Comparison of ENCODE assay signal across 20 mouse cellular contexts in the genomic region with DNA sequence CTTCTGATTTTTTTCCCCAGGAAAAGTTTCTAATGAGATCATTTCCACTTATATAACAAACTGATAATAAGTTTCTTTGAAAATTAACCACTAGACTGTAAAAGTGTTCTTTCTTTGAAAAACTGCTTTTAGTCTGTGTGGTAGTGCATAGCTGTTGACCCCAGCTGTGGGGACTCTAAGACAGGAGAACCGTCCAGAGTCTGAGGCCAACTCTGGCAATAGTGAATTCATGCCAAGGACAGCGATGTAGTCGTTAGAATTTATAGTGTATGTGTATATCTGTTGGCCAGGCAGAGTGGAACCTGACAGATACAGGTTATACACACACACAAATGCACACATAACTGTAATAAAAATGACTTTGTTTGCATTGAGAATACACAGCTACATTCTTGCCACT. TPM values are rescaled to one million over a fixed set of nuclear protein-coding genes. Genes with fewer than 3 reads are reported as not detected.
DNase-seq lines count a peak whose midpoint lies in the region; ATAC-seq and TF ChIP-seq lines count a peak whose summit lies in the region.
"Had no signal": no experiment of that assay in that cellular context is flagged by ENCODE, and none has a peak within 500 bp of the region (broad histone marks: within the 10 kb centered on the region; RNA-seq: fewer than 3 reads in every experiment).

No protein-coding gene starts in this region.

- TF ChIP-seq CTCF in kidney, adult 2 months (conservative IDR thresholded peaks at IDR 0.05; ENCODE audit: insufficient read depth, insufficient read length, low read depth, low read length) = no peak
- no peak for TF ChIP-seq CTCF in embryonic fibroblast, embryonic 13.5 days (IDR thresholded peaks at IDR 0.05; ENCODE audit: borderline replicate concordance, insufficient read depth, low read length)

- intact Hi-C loops in heart, postnatal 10 days (cut with DNase I) = loop anchor here (5.0 kb wide), 1 partner anchor 49 kb away; no protein-coding TSS in a partner anchor

- no peaks in the 10 kb centered on the region for H3K27me3 ChIP-seq in heart, embryonic 11.5 days (ENCODE audit: control insufficient read depth, insufficient read depth, low read length)
- no peaks in the 10 kb centered on the region for H3K27me3 ChIP-seq in kidney, adult 2 months (replicated peaks; ENCODE audit: control insufficient read depth, insufficient read depth, low read length)
- no peaks in the 10 kb centered on the region for H3K27me3 ChIP-seq in liver, embryonic 15.5 days
- H3K27me3 ChIP-seq in liver, embryonic 11.5 days (replicated peaks; ENCODE audit: control insufficient read depth, insufficient read depth, low read length) = no peaks in the 10 kb centered on the region
- H3K27me3 ChIP-seq: embryonic facial prominence, embryonic 12.5 days; hindbrain, embryonic 15.5 days; megakaryocyte, embryonic 14.5 days had no signal

- no peak for TF ChIP-seq POLR2A in kidney, adult 2 months (IDR thresholded peaks at IDR 0.05; ENCODE audit: low read depth, low read length)
- no peak for TF ChIP-seq POLR2A in embryonic fibroblast, embryonic 13.5 days (IDR thresholded peaks at IDR 0.05; ENCODE audit: low read depth, low read length)

- no peak for DNase-seq in heart, postnatal 10 days
- DNase-seq in kidney, adult 2 months = no peak
- no peak for DNase-seq in kidney, postnatal 10 days
- no peak for DNase-seq in liver, embryonic 11.5 days (ENCODE audit: low spot score)
- DNase-seq: adrenal gland, postnatal 14 days; cerebellum, postnatal 10 days; gastrocnemius, postnatal 36 days; heart, postnatal 14 days; lung, postnatal 10 days; midbrain, embryonic 14.5 days; thymus, postnatal 36 days had no signal

- 0 out of 2 replicates have a peak overlapping the region, but pooled peaks have one; percentile 46 for H3K27ac ChIP-seq in heart, embryonic 11.5 days (ENCODE audit: low read depth, low read length)
- H3K27ac ChIP-seq in kidney, adult 2 months (ENCODE audit: insufficient read depth, low read depth, low read length) = peak overlapping the region; percentile 67
- H3K27ac ChIP-seq in liver, embryonic 15.5 days (replicated peaks) = peak overlapping the region; percentile 51
- H3K27ac ChIP-seq in liver, embryonic 11.5 days (ENCODE audit: low read depth, low read length) = no peak overlapping the region
- H3K27ac ChIP-seq in embryonic fibroblast, embryonic 13.5 days (ENCODE audit: insufficient read depth, low read length) = peak overlapping the region; percentile 66; the same call in 1 of the 2 replicates

- no peak overlapping the region for H3K4me2 ChIP-seq in heart, embryonic 11.5 days
- H3K4me2 ChIP-seq in liver, embryonic 15.5 days = no peak overlapping the region
- H3K4me2 ChIP-seq in liver, embryonic 11.5 days = no peak overlapping the region
- H3K4me2 ChIP-seq: embryonic facial prominence, embryonic 12.5 days; hindbrain, embryonic 15.5 days had no signal

- H3K9ac ChIP-seq in heart, embryonic 11.5 days (ENCODE audit: low read depth, low read length) = no peak overlapping the region
- H3K9ac ChIP-seq in liver, embryonic 15.5 days = no peak overlapping the region
- no peak overlapping the region for H3K9ac ChIP-seq in liver, embryonic 11.5 days (ENCODE audit: low read depth, low read length)
- H3K9ac ChIP-seq: embryonic facial prominence, embryonic 12.5 days; hindbrain, embryonic 15.5 days had no signal

- no peaks in the 10 kb centered on the region for H3K9me3 ChIP-seq in heart, embryonic 11.5 days (replicated peaks; ENCODE audit: control insufficient read depth, low read length)
- H3K9me3 ChIP-seq in liver, embryonic 15.5 days (replicated peaks) = no peaks in the 10 kb centered on the region
- no peaks in the 10 kb centered on the region for H3K9me3 ChIP-seq in liver, embryonic 11.5 days (ENCODE audit: control insufficient read depth, low read length)
- H3K9me3 ChIP-seq: embryonic facial prominence, embryonic 12.5 days; G1E; hindbrain, embryonic 15.5 days had no signal

- peaks cover 17% of the 10 kb centered on the region for H3K4me1 ChIP-seq in heart, embryonic 11.5 days (ENCODE audit: control insufficient read depth, insufficient read depth, low read length)
- peaks cover 20% of the 10 kb centered on the region for H3K4me1 ChIP-seq in kidney, adult 2 months (ENCODE audit: control insufficient read depth, insufficient read depth, low read length)
- peaks cover 2% of the 10 kb centered on the region; the same call in 1 of the 2 replicates for H3K4me1 ChIP-seq in liver, embryonic 15.5 days (replicated peaks)
- H3K4me1 ChIP-seq in liver, embryonic 11.5 days (replicated peaks; ENCODE audit: control insufficient read depth, insufficient read depth, low read length) = peaks cover 7% of the 10 kb centered on the region
- H3K4me1 ChIP-seq in embryonic fibroblast, embryonic 13.5 days (ENCODE audit: control insufficient read depth, insufficient read depth, low read length) = peaks cover 18% of the 10 kb centered on the region
- H3K4me1 ChIP-seq: embryonic facial prominence, embryonic 12.5 days; hindbrain, embryonic 15.5 days had no signal

- H3K4me3 ChIP-seq in heart, embryonic 11.5 days (ENCODE audit: low read depth, low read length) = no peak overlapping the region
- no peak overlapping the region for H3K4me3 ChIP-seq in kidney, adult 2 months (ENCODE audit: insufficient read depth, low read depth, low read length)
- no peak overlapping the region for H3K4me3 ChIP-seq in liver, embryonic 15.5 days (replicated peaks)
- no peak overlapping the region for H3K4me3 ChIP-seq in liver, embryonic 11.5 days (ENCODE audit: low read depth, low read length)
- H3K4me3 ChIP-seq in embryonic fibroblast, embryonic 13.5 days (ENCODE audit: insufficient read depth, low read length) = no peak overlapping the region
- H3K4me3 ChIP-seq: embryonic facial prominence, embryonic 12.5 days; hindbrain, embryonic 15.5 days; megakaryocyte, embryonic 14.5 days had no signal

- ATAC-seq in heart, embryonic 11.5 days (replicated peaks; ENCODE audit: insufficient number of reproducible peaks, low FRiP score, low TSS enrichment) = no peak
- ATAC-seq in liver, embryonic 15.5 days (ENCODE audit: insufficient read depth) = no peak
- ATAC-seq in liver, embryonic 11.5 days (replicated peaks; ENCODE audit: low FRiP score) = no peak
- ATAC-seq: forebrain, embryonic 14.5 days; intestine, postnatal 0 days had no signal

- peaks cover 27% of the 10 kb centered on the region for H3K36me3 ChIP-seq in heart, embryonic 11.5 days (ENCODE audit: control insufficient read depth, insufficient read depth, low read length)
- peaks cover 2% of the 10 kb centered on the region for H3K36me3 ChIP-seq in kidney, adult 2 months (ENCODE audit: control insufficient read depth, insufficient read depth, low read length)
- peaks cover 11% of the 10 kb centered on the region; the same call in 1 of the 2 replicates for H3K36me3 ChIP-seq in liver, embryonic 15.5 days (replicated peaks)
- H3K36me3 ChIP-seq in liver, embryonic 11.5 days (ENCODE audit: control insufficient read depth, insufficient read depth, low read length) = peaks cover 10% of the 10 kb centered on the region; the same call in 1 of the 2 replicates
- H3K36me3 ChIP-seq: G1E had no signal

- WGBS in heart, embryonic 11.5 days (ENCODE audit: insufficient replicate concordance) = 45% methylated on average over 3 of the region's 3 CpGs
- 19% methylated on average over 3 of the region's 3 CpGs for WGBS in kidney, adult 2 months
- WGBS in liver, embryonic 15.5 days (ENCODE audit: insufficient replicate concordance) = 50% methylated on average over 3 of the region's 3 CpGs
- WGBS in liver, embryonic 11.5 days = 71% methylated on average over 3 of the region's 3 CpGs

RNA-seq across cellular contexts. Expression of a gene that starts 51.4 kb away (rescaled TPM):
- polyA plus RNA-seq in heart, embryonic 11.5 days (2014; fragmentation: Nextera tagmentation; extraction: Ambion mirVana) = 168 and 188 TPM in 2 replicates
- total RNA-seq in heart, postnatal 10 days (2021) = 100 to 1,000 TPM; 301 to 312 TPM
- 40.8 and 47.2 TPM in 2 replicates for polyA plus RNA-seq in kidney, adult 2 months (2012; rRNA removed)
- polyA plus RNA-seq in liver, embryonic 15.5 days (2015; fragmentation: Nextera tagmentation; extraction: Ambion mirVana) = 31.1 and 32.9 TPM in 2 replicates
- 57.6 and 61.9 TPM in 2 replicates for polyA plus RNA-seq in liver, embryonic 11.5 days (2014; fragmentation: Nextera tagmentation; extraction: Ambion mirVana)
- 244 and 317 TPM in 2 replicates for polyA plus RNA-seq in embryonic fibroblast, embryonic 13.5 days (2011; ENCODE audit: insufficient read length, low read depth, missing spikeins)
- polyA plus RNA-seq: G1E had no signal
